Mouse (Mus musculus): ENCODE measurements at regions not wholly inside any gene's neighbourhood (a gene's known extent, or its start where the extent isn't known, plus 50 kb on each side); places are given as distances from the start of the nearest gene placed in this dataset.

DNA sequence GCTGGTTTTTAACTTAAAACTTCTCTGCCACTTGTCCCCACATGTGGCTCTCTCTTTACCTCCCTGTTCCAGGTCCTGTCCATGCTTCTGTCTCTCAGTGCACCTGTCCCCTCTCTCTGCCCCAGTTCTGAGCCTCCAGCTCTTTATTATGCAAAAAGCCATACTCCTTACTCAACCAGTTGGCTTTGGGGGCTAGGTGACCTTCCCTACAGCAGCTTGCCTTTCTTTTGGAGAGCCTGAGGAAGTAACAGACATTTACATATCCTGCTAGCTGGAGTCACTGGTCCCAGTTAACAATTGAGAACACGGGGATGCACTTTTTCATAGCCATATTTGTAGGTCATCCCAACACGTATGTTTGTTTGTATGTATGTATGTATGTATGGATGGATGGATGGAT, 130.8 kb downstream of the Bmp7 start:
- TF ChIP-seq CTCF (IDR thresholded peaks at IDR 0.05; ENCODE audit: insufficient read depth, low read depth, low read length) (no peak), POLR2A (IDR thresholded peaks at IDR 0.05; ENCODE audit: insufficient read depth, low read depth, low read length) (no peak)
